Mouse (Mus musculus): ENCODE data around the gene Tmem63b.

GRCm38 (mm10) chr17:45684667-45685131 is 2.0 kb downstream of the Tmem63b start:
- no peak for TF ChIP-seq CTCF (IDR thresholded peaks at IDR 0.05; ENCODE audit: low read depth, low read length)
- no peak for TF ChIP-seq POLR2A (IDR thresholded peaks at IDR 0.05; ENCODE audit: insufficient read depth, low read length)

Data from ES-Bruce4 (cell line).